ENCODE assay signal across 19 mouse cellular contexts in genomic region chr7:114060445-114060844, GRCm38 (mm10). TPM values are rescaled to one million over a fixed set of nuclear protein-coding genes. Genes with fewer than 3 reads are reported as not detected.
A peak's percentile ranks its signal among the peaks of the same experiment; 100 is the strongest.
DNase-seq lines count a peak whose midpoint lies in the region; ATAC-seq and TF ChIP-seq lines count a peak whose summit lies in the region.
"Had no signal": no experiment of that assay in that cellular context is flagged by ENCODE, and none has a peak within 500 bp of the region (broad histone marks: within the 10 kb centered on the region; RNA-seq: fewer than 3 reads in every experiment).

No protein-coding gene starts in this region.

- intact Hi-C loops in left cerebral cortex, adult 2 months (cut with DNase I), result no loop called here

- no peak for DNase-seq in left cerebral cortex, adult 2 months (ENCODE audit: extremely low spot score in 1 of 2, low spot score in 2 of 2)
- DNase-seq in left cerebral cortex, adult 18-20 months (ENCODE audit: low spot score in 2 of 2), result no peak
- peak; percentile 78 for DNase-seq in R1 (ENCODE audit: low read depth, low spot score)
- no peak for DNase-seq in liver, embryonic 11.5 days (ENCODE audit: low spot score)
- DNase-seq: adrenal gland, adult 8-10 months; cerebellum, adult 11 months; cerebellum, adult 8-10 months; cerebellum, postnatal 14 days; gastrocnemius, postnatal 36 days; heart, adult 11 months; heart, postnatal 36 days; kidney, adult 11 months had no signal

- no peak overlapping the region for H3K4me3 ChIP-seq in left cerebral cortex, adult 2 months
- H3K4me3 ChIP-seq in ES-Bruce4 (ENCODE audit: low read depth, low read length), result peak overlapping the region; percentile 43
- no peak overlapping the region for H3K4me3 ChIP-seq in forebrain, embryonic 16.5 days (replicated peaks; ENCODE audit: low read length)
- no peak overlapping the region for H3K4me3 ChIP-seq in liver, embryonic 11.5 days (ENCODE audit: low read depth, low read length)
- H3K4me3 ChIP-seq: embryonic facial prominence, embryonic 12.5 days; forebrain, embryonic 12.5 days; heart, embryonic 13.5 days; hindbrain, embryonic 15.5 days had no signal

- peak; percentile 1; the same call in 1 of the 2 replicates for TF ChIP-seq CTCF in left cerebral cortex, adult 2 months (IDR thresholded peaks at IDR 0.05)
- TF ChIP-seq CTCF in ES-Bruce4 (IDR thresholded peaks at IDR 0.05; ENCODE audit: low read depth, low read length), result peak; percentile 8

- H3K4me2 ChIP-seq in forebrain, embryonic 16.5 days (ENCODE audit: low read length), result no peak overlapping the region
- no peak overlapping the region for H3K4me2 ChIP-seq in liver, embryonic 11.5 days
- H3K4me2 ChIP-seq: embryonic facial prominence, embryonic 12.5 days; forebrain, embryonic 12.5 days; heart, embryonic 13.5 days; hindbrain, embryonic 15.5 days had no signal

- no peak overlapping the region for H3K27ac ChIP-seq in left cerebral cortex, adult 2 months
- no peak overlapping the region for H3K27ac ChIP-seq in ES-Bruce4 (ENCODE audit: insufficient read depth, low read length)
- no peak overlapping the region for H3K27ac ChIP-seq in forebrain, embryonic 16.5 days (ENCODE audit: low read length)
- H3K27ac ChIP-seq in liver, embryonic 11.5 days (ENCODE audit: low read depth, low read length), result no peak overlapping the region
- H3K27ac ChIP-seq: embryonic facial prominence, embryonic 12.5 days; forebrain, embryonic 12.5 days; heart, embryonic 13.5 days; hindbrain, embryonic 15.5 days had no signal

- no peak overlapping the region for H3K9ac ChIP-seq in ES-Bruce4 (ENCODE audit: low read depth, poor library complexity, severe bottlenecking)
- H3K9ac ChIP-seq in forebrain, embryonic 16.5 days (replicated peaks; ENCODE audit: low read depth, low read length), result no peak overlapping the region
- H3K9ac ChIP-seq in liver, embryonic 11.5 days (ENCODE audit: low read depth, low read length), result no peak overlapping the region
- H3K9ac ChIP-seq: embryonic facial prominence, embryonic 12.5 days; forebrain, embryonic 12.5 days; heart, embryonic 13.5 days; hindbrain, embryonic 15.5 days had no signal

- H3K27me3 ChIP-seq in ES-Bruce4 (ENCODE audit: control insufficient read depth, insufficient read depth, low read length, poor library complexity, severe bottlenecking), result no peaks in the 10 kb centered on the region
- H3K27me3 ChIP-seq in forebrain, embryonic 16.5 days (replicated peaks; ENCODE audit: control insufficient read depth, insufficient read depth, low read length), result no peaks in the 10 kb centered on the region
- H3K27me3 ChIP-seq in liver, embryonic 11.5 days (replicated peaks; ENCODE audit: control insufficient read depth, insufficient read depth, low read length), result no peaks in the 10 kb centered on the region
- H3K27me3 ChIP-seq: embryonic facial prominence, embryonic 12.5 days; forebrain, embryonic 12.5 days; heart, embryonic 13.5 days; hindbrain, embryonic 15.5 days had no signal

- peaks cover 7% of the 10 kb centered on the region for H3K36me3 ChIP-seq in ES-Bruce4 (ENCODE audit: control insufficient read depth, insufficient read depth, low read length, poor library complexity, severe bottlenecking)
- H3K36me3 ChIP-seq in forebrain, embryonic 16.5 days (ENCODE audit: control insufficient read depth, insufficient read depth), result no peaks in the 10 kb centered on the region
- no peaks in the 10 kb centered on the region for H3K36me3 ChIP-seq in liver, embryonic 11.5 days (ENCODE audit: control insufficient read depth, insufficient read depth, low read length)
- H3K36me3 ChIP-seq: forebrain, embryonic 12.5 days; hindbrain, embryonic 15.5 days had no signal

- H3K4me1 ChIP-seq in ES-Bruce4 (ENCODE audit: control insufficient read depth, insufficient read depth, low read length), result peaks cover 3% of the 10 kb centered on the region
- peaks cover 7% of the 10 kb centered on the region for H3K4me1 ChIP-seq in forebrain, embryonic 16.5 days (replicated peaks; ENCODE audit: control insufficient read depth, insufficient read depth, low read length)
- peaks cover 3% of the 10 kb centered on the region for H3K4me1 ChIP-seq in liver, embryonic 11.5 days (replicated peaks; ENCODE audit: control insufficient read depth, insufficient read depth, low read length)
- H3K4me1 ChIP-seq: hindbrain, embryonic 15.5 days had no signal

- H3K9me3 ChIP-seq in ES-Bruce4 (replicated peaks; ENCODE audit: control insufficient read depth, insufficient read depth, low read length, poor library complexity, severe bottlenecking), result no peaks in the 10 kb centered on the region
- no peaks in the 10 kb centered on the region for H3K9me3 ChIP-seq in forebrain, embryonic 16.5 days (ENCODE audit: control insufficient read depth, low read length)
- H3K9me3 ChIP-seq in liver, embryonic 11.5 days (ENCODE audit: control insufficient read depth, low read length), result no peaks in the 10 kb centered on the region
- H3K9me3 ChIP-seq: embryonic facial prominence, embryonic 12.5 days; forebrain, embryonic 12.5 days; heart, embryonic 13.5 days; hindbrain, embryonic 15.5 days had no signal

- WGBS in forebrain, embryonic 16.5 days, result 93% methylated on average over 6 of the region's 6 CpGs
- WGBS in liver, embryonic 11.5 days, result 95% methylated on average over 6 of the region's 6 CpGs

- no peak for TF ChIP-seq EP300 in ES-Bruce4 (IDR thresholded peaks at IDR 0.05; ENCODE audit: insufficient read depth, low read depth, low read length)

- no peak for TF ChIP-seq POLR2A in ES-Bruce4 (IDR thresholded peaks at IDR 0.05; ENCODE audit: insufficient read depth, low read length)

- ATAC-seq in forebrain, embryonic 16.5 days, result no peak
- no peak for ATAC-seq in liver, embryonic 11.5 days (replicated peaks; ENCODE audit: low FRiP score)

RNA-seq across cellular contexts. Expression of gene Rras2, which starts 57.1 kb away (rescaled TPM):
- 10 to 100 TPM; 16.4 to 20.8 TPM for total RNA-seq in left cerebral cortex, adult 2 months (2021)
- total RNA-seq in left cerebral cortex, adult 18-20 months (2021), result 10 to 100 TPM; 13.9 to 15.7 TPM
- 114 and 119 TPM in 2 replicates for polyA plus RNA-seq in ES-Bruce4 (2011; ENCODE audit: insufficient read depth, insufficient read length, low read depth, missing spikeins)
- 23.6 and 23.8 TPM in 2 replicates for polyA plus RNA-seq in forebrain, embryonic 16.5 days (2015; fragmentation: Nextera tagmentation; extraction: Ambion mirVana)
- polyA plus RNA-seq in liver, embryonic 11.5 days (2014; fragmentation: Nextera tagmentation; extraction: Ambion mirVana), result 20.1 and 20.4 TPM in 2 replicates
- total RNA-seq: MEL had no signal
